Mouse (Mus musculus) forebrain, embryonic 11.5 days (tissue): ENCODE measurements around the gene Ppef1. TPM values are rescaled to one million over a fixed set of nuclear protein-coding genes. Genes with fewer than 3 reads are reported as not detected.

Source experiments
- ATAC-seq: fragments of 200-750 bp; cut with Nextera tagmentation; replicated peaks from 2 replicates; pipeline ENCODE4 v1.8.0; 2017; ENCODE audit warnings: moderate TSS enrichment; ENCODE audit not compliant: low FRiP score
- DNase-seq: peaks from one replicate; pipeline ENCODE4 v3.0.0-alpha.2; 2017; ENCODE audit warnings: low spot score
- H3K27ac ChIP-seq: fragments of 300-500 bp; sonication (generic); 2 replicates; pipeline ENCODE4 v1.5.1; 2014; ENCODE audit warnings: low read depth, low read length
- H3K27me3 ChIP-seq: fragments of 300-500 bp; sonication (generic); 2 replicates; pipeline ENCODE4 v1.6.1; 2014; ENCODE audit warnings: mild to moderate bottlenecking, low read length, mixed read lengths; ENCODE audit not compliant: control insufficient read depth, insufficient read depth
- H3K36me3 ChIP-seq: fragments of 300-500 bp; sonication (generic); 2 replicates; pipeline ENCODE4 v1.6.1; 2014; ENCODE audit warnings: mild to moderate bottlenecking, low read length, moderate library complexity, mixed read lengths; ENCODE audit not compliant: control insufficient read depth, insufficient read depth
- H3K4me1 ChIP-seq: fragments of 300-500 bp; sonication (generic); replicated peaks from 2 replicates; pipeline ENCODE4 v1.6.1; 2014; ENCODE audit warnings: low read length, mixed read lengths; ENCODE audit not compliant: control insufficient read depth, insufficient read depth
- H3K4me2 ChIP-seq: fragments of 300-500 bp; sonication (generic); 2 replicates; pipeline ENCODE4 v1.6.1; 2014; ENCODE audit warnings: low read depth, mild to moderate bottlenecking, low read length, moderate library complexity, mixed read lengths; ENCODE audit not compliant: severe bottlenecking
- H3K4me3 ChIP-seq: fragments of 300-500 bp; sonication (generic); 2 replicates; pipeline ENCODE4 v1.5.1; 2014; ENCODE audit warnings: low read depth, low read length
- H3K9ac ChIP-seq: fragments of 300-500 bp; sonication (generic); 2 replicates; pipeline ENCODE4 v1.6.1; 2014; ENCODE audit warnings: low read length
- H3K9me3 ChIP-seq: fragments of 300-500 bp; sonication (generic); 2 replicates; pipeline ENCODE4 v1.6.1; 2016; ENCODE audit warnings: low read length, mixed read lengths; ENCODE audit not compliant: control insufficient read depth
- WGBS: fragments of 180-500 bp; shearing (Covaris S2); extraction: QIAGEN DNeasy Blood & Tissue Kit; methylation state at CpG from one replicate; pipeline ENCODE4 v1.1.7; 2014; 5-methylcytosine and 5-hydroxymethylcytosine counted together
- polyA plus RNA-seq: library from polyadenylated mRNA; unstranded; fragments of >200 nt; fragmentation: Nextera tagmentation; extraction: Ambion mirVana; gene quantifications from 2 replicates; pipeline ENCODE4 v1.2.1, GENCODE M21; 2014

Gene Ppef1
- polyA plus RNA-seq, 1 experiment from 2014 or later, result 0.73 TPM

- H3K36me3 ChIP-seq, result no peaks in the 10 kb centered on the region
- ATAC-seq (no peak), DNase-seq (no peak)
- no peak overlapping the region for H3K4me2 ChIP-seq
- no peak overlapping the region for H3K27ac ChIP-seq
- WGBS, result 88% methylated on average over 1 of the region's 1 CpGs
- no peak overlapping the region for H3K4me3 ChIP-seq
- H3K27me3 ChIP-seq, result peaks cover 4% of the 10 kb centered on the region
- no peaks in the 10 kb centered on the region for H3K9me3 ChIP-seq
- no peaks in the 10 kb centered on the region for H3K4me1 ChIP-seq
- no peak overlapping the region for H3K9ac ChIP-seq
Measured at GRCm38 (mm10) chrX:160748653-160749052, 13.1 kb upstream of the Ppef1 start.

- Histone ChIP-seq H3K9ac (no peak overlapping the region), H3K27ac (no peak overlapping the region), H3K4me1 (no peaks in the 10 kb centered on the region), H3K4me3 (no peak overlapping the region), H3K4me2 (no peak overlapping the region), H3K27me3 (peaks cover under 1% of the 10 kb centered on the region; the same call in 1 of the 2 replicates), H3K36me3 (no peaks in the 10 kb centered on the region), H3K9me3 (no peaks in the 10 kb centered on the region)
- DNase-seq, result no peak
- ATAC-seq, result no peak
- 94% methylated on average over 1 of the region's 1 CpGs for WGBS
Measured at GRCm38 (mm10) chrX:160745399-160745798, 9.8 kb upstream of the Ppef1 start.

- DNase-seq (no peak), ATAC-seq (peak; percentile 30; the same call in 1 of the 2 replicates)
- WGBS, result 21% methylated on average over 1 of the region's 1 CpGs
- H3K36me3 ChIP-seq, result no peaks in the 10 kb centered on the region
- H3K4me3 ChIP-seq, result no peak overlapping the region
- H3K9me3 ChIP-seq, result no peaks in the 10 kb centered on the region
- H3K27ac ChIP-seq, result no peak overlapping the region
- H3K9ac ChIP-seq, result no peak overlapping the region
- H3K4me2 ChIP-seq, result no peak overlapping the region
- H3K27me3 ChIP-seq, result peaks cover 10% of the 10 kb centered on the region; the same call in 1 of the 2 replicates
- H3K4me1 ChIP-seq, result no peaks in the 10 kb centered on the region
Measured at GRCm38 (mm10) chrX:160699171-160699570, 36.4 kb downstream of the Ppef1 start.

- Histone ChIP-seq H3K4me1 (no peaks in the 10 kb centered on the region), H3K9me3 (no peaks in the 10 kb centered on the region), H3K4me3 (no peak overlapping the region), H3K4me2 (no peak overlapping the region), H3K27me3 (peaks cover 6% of the 10 kb centered on the region; the same call in 1 of the 2 replicates), H3K36me3 (no peaks in the 10 kb centered on the region), H3K9ac (no peak overlapping the region), H3K27ac (no peak overlapping the region)
- ATAC-seq (no peak), DNase-seq (no peak)
- 93% methylated on average over 3 of the region's 3 CpGs for WGBS
Measured at GRCm38 (mm10) chrX:160691559-160691958, 44.0 kb downstream of the Ppef1 start.

- Histone ChIP-seq H3K27ac (no peak overlapping the region), H3K9ac (no peak overlapping the region), H3K4me2 (no peak overlapping the region), H3K4me1 (no peaks in the 10 kb centered on the region), H3K9me3 (no peaks in the 10 kb centered on the region), H3K36me3 (no peaks in the 10 kb centered on the region), H3K4me3 (no peak overlapping the region), H3K27me3 (0 out of 2 replicates have a peak, but pooled peaks cover 4% of the 10 kb centered on the region)
- no peak for DNase-seq
- ATAC-seq, result no peak
- WGBS, result 89% methylated on average over 2 of the region's 2 CpGs
Measured at GRCm38 (mm10) chrX:160690094-160690493, 45.5 kb downstream of the Ppef1 start.

- Histone ChIP-seq H3K4me2 (no peak overlapping the region), H3K36me3 (no peaks in the 10 kb centered on the region), H3K4me1 (no peaks in the 10 kb centered on the region), H3K9ac (no peak overlapping the region), H3K4me3 (no peak overlapping the region), H3K9me3 (no peaks in the 10 kb centered on the region), H3K27ac (no peak overlapping the region), H3K27me3 (peaks cover 5% of the 10 kb centered on the region; the same call in 1 of the 2 replicates)
- DNase-seq, result no peak
- WGBS, result 86% methylated on average over 1 of the region's 1 CpGs
- no peak for ATAC-seq
Measured at GRCm38 (mm10) chrX:160669992-160670391, 65.6 kb downstream of the Ppef1 start.

- whole genome bisulfite sequencing, result 28% methylated on average over 4 of the region's 4 CpGs
- no peaks in the 10 kb centered on the region for H3K9me3 ChIP-seq
- no peak overlapping the region for H3K9ac ChIP-seq
- H3K27me3 ChIP-seq, result peaks cover 4% of the 10 kb centered on the region
- H3K4me2 ChIP-seq, result no peak overlapping the region
- H3K27ac ChIP-seq, result peak overlapping the region; percentile 62; the same call in 1 of the 2 replicates
- no peaks in the 10 kb centered on the region for H3K4me1 ChIP-seq
- ATAC-seq (peak; percentile 89), DNase-seq (no peak)
- no peaks in the 10 kb centered on the region for H3K36me3 ChIP-seq
- no peak overlapping the region for H3K4me3 ChIP-seq
Measured at GRCm38 (mm10) chrX:160610882-160611644, 124.5 kb downstream of the Ppef1 start.

GRCm38 (mm10) chrX:160610482-160610881 is 125.1 kb downstream of the Ppef1 start:
- H3K4me2 ChIP-seq, result no peak overlapping the region
- peaks cover 5% of the 10 kb centered on the region for H3K27me3 ChIP-seq
- peak overlapping the region; percentile 62; the same call in 1 of the 2 replicates for H3K27ac ChIP-seq
- 79% methylated on average over 2 of the region's 2 CpGs for WGBS
- 0 out of 2 replicates have a peak, but pooled peaks have one; percentile 55 for ATAC-seq
- no peak overlapping the region for H3K4me3 ChIP-seq
- H3K4me1 ChIP-seq, result no peaks in the 10 kb centered on the region
- no peak for DNase-seq
- no peaks in the 10 kb centered on the region for H3K36me3 ChIP-seq
- no peaks in the 10 kb centered on the region for H3K9me3 ChIP-seq
- H3K9ac ChIP-seq, result no peak overlapping the region

- ATAC-seq (no peak), DNase-seq (peak; percentile 64)
- Histone ChIP-seq H3K4me1 (no peaks in the 10 kb centered on the region), H3K4me2 (no peak overlapping the region), H3K9me3 (no peaks in the 10 kb centered on the region), H3K4me3 (no peak overlapping the region), H3K27ac (no peak overlapping the region), H3K27me3 (peaks cover 8% of the 10 kb centered on the region), H3K36me3 (no peaks in the 10 kb centered on the region), H3K9ac (no peak overlapping the region)
- 27% methylated on average over 3 of the region's 3 CpGs for WGBS
Measured at GRCm38 (mm10) chrX:160609849-160610248, 125.7 kb downstream of the Ppef1 start.
